Comparison of ENCODE assay signal across 16 mouse cellular contexts in the genomic region with DNA sequence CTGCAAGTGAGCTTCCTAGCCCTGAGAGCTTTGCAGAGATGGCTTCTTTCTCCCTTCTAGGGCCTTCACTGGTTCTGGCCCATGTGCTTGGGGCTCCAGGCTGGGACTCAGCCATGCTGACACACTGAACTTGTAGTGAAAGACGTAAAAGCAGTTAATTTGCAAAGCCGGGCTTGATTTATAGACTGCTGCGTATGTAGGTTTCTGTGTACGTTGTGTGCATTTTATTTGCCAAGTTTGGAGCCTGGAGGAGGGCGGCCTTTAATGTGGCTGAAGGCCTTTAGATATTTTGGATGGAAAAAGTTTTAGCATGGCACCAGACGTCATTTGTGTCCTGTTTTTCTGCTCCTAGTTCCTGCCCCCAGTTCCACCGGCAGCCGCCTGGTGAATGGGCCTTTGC. TPM values are rescaled to one million over a fixed set of nuclear protein-coding genes. Genes with fewer than 3 reads are reported as not detected.
DNase-seq lines count a peak whose midpoint lies in the region; ATAC-seq lines count a peak whose summit lies in the region.
"Had no signal": no experiment of that assay in that cellular context is flagged by ENCODE, and none has a peak within 500 bp of the region (broad histone marks: within the 10 kb centered on the region; RNA-seq: fewer than 3 reads in every experiment).

No protein-coding gene starts in this region.

- intact Hi-C loops in heart, postnatal 25 days (cut with DNase I): loop anchor here (2.0 to 5.0 kb wide), 3 partner anchors 41 to 132 kb away; no protein-coding TSS in a partner anchor

- peaks cover 4% of the 10 kb centered on the region; the same call in 1 of the 2 replicates for H3K36me3 ChIP-seq in heart, embryonic 15.5 days
- peaks cover 7% of the 10 kb centered on the region; the same call in 1 of the 2 replicates for H3K36me3 ChIP-seq in lung, embryonic 15.5 days
- peaks cover 31% of the 10 kb centered on the region for H3K36me3 ChIP-seq in limb, embryonic 10.5 days
- H3K36me3 ChIP-seq in stomach, embryonic 15.5 days: no peaks in the 10 kb centered on the region

- no peaks in the 10 kb centered on the region for H3K27me3 ChIP-seq in heart, embryonic 15.5 days
- H3K27me3 ChIP-seq in lung, embryonic 15.5 days: no peaks in the 10 kb centered on the region
- H3K27me3 ChIP-seq in limb, embryonic 10.5 days (ENCODE audit: low read depth, poor library complexity, severe bottlenecking): no peaks in the 10 kb centered on the region
- no peaks in the 10 kb centered on the region for H3K27me3 ChIP-seq in stomach, embryonic 15.5 days (replicated peaks)
- H3K27me3 ChIP-seq: forebrain, embryonic 13.5 days had no signal

- no peak overlapping the region for H3K4me3 ChIP-seq in heart, embryonic 15.5 days
- H3K4me3 ChIP-seq in lung, embryonic 15.5 days: no peak overlapping the region
- H3K4me3 ChIP-seq in limb, embryonic 10.5 days: peak overlapping the region; percentile 11; the same call in 1 of the 2 replicates
- no peak overlapping the region for H3K4me3 ChIP-seq in stomach, embryonic 15.5 days (replicated peaks)
- H3K4me3 ChIP-seq: forebrain, embryonic 13.5 days; myocyte had no signal

- no peak for DNase-seq in heart, postnatal 25 days (ENCODE audit: low spot score)
- no peak for DNase-seq in lung, postnatal 14 days
- no peak for DNase-seq in limb, embryonic 10.5 days (ENCODE audit: low spot score)
- no peak for DNase-seq in gastrocnemius, postnatal 4 days (ENCODE audit: low spot score in 2 of 2)
- DNase-seq: cerebellum, adult 2 months; kidney, adult 9 months; layer of hippocampus, postnatal 36 days; lung, adult 18-20 months; right cerebral cortex, postnatal 25 days had no signal

- peaks cover 44% of the 10 kb centered on the region for H3K4me1 ChIP-seq in heart, embryonic 15.5 days (replicated peaks)
- H3K4me1 ChIP-seq in lung, embryonic 15.5 days: peaks cover 60% of the 10 kb centered on the region
- peaks cover 88% of the 10 kb centered on the region for H3K4me1 ChIP-seq in limb, embryonic 10.5 days
- peaks cover 50% of the 10 kb centered on the region for H3K4me1 ChIP-seq in stomach, embryonic 15.5 days

- H3K9ac ChIP-seq in heart, embryonic 15.5 days: no peak overlapping the region
- H3K9ac ChIP-seq in lung, embryonic 15.5 days: no peak overlapping the region
- H3K9ac ChIP-seq in stomach, embryonic 15.5 days: no peak overlapping the region
- H3K9ac ChIP-seq: forebrain, embryonic 13.5 days had no signal

- no peak for ATAC-seq in heart, embryonic 15.5 days (replicated peaks; ENCODE audit: insufficient number of reproducible peaks, insufficient read depth, low FRiP score, low read depth)
- ATAC-seq in lung, embryonic 15.5 days (ENCODE audit: borderline replicate concordance, extremely low read depth, low FRiP score, low TSS enrichment): no peak
- ATAC-seq in stomach, embryonic 15.5 days (ENCODE audit: insufficient read depth, low FRiP score, low read depth): no peak
- ATAC-seq in frontal cortex, adult (ENCODE audit: low TSS enrichment): no peak
- ATAC-seq: activated CD4-positive, CD25-positive, alpha-beta regulatory T cell, adult 4 months; forebrain, embryonic 13.5 days had no signal

- H3K27ac ChIP-seq in heart, embryonic 15.5 days: peak overlapping the region; percentile 75
- H3K27ac ChIP-seq in lung, embryonic 15.5 days: peak overlapping the region; percentile 86
- peak overlapping the region; percentile 92 for H3K27ac ChIP-seq in limb, embryonic 10.5 days
- peak overlapping the region; percentile 89 for H3K27ac ChIP-seq in stomach, embryonic 15.5 days
- H3K27ac ChIP-seq: forebrain, embryonic 13.5 days had no signal

- no peak overlapping the region for H3K4me2 ChIP-seq in heart, embryonic 15.5 days
- H3K4me2 ChIP-seq in lung, embryonic 15.5 days: no peak overlapping the region
- H3K4me2 ChIP-seq in stomach, embryonic 15.5 days: no peak overlapping the region
- H3K4me2 ChIP-seq: forebrain, embryonic 13.5 days had no signal

- H3K9me3 ChIP-seq in heart, embryonic 15.5 days (replicated peaks): no peaks in the 10 kb centered on the region
- no peaks in the 10 kb centered on the region for H3K9me3 ChIP-seq in lung, embryonic 15.5 days
- no peaks in the 10 kb centered on the region for H3K9me3 ChIP-seq in limb, embryonic 10.5 days (replicated peaks)
- H3K9me3 ChIP-seq in stomach, embryonic 15.5 days: no peaks in the 10 kb centered on the region
- H3K9me3 ChIP-seq: forebrain, embryonic 13.5 days had no signal

- 56% methylated on average over 8 of the region's 8 CpGs for WGBS in heart, embryonic 15.5 days
- WGBS in lung, embryonic 15.5 days: 33% methylated on average over 8 of the region's 8 CpGs
- 35% methylated on average over 8 of the region's 8 CpGs for WGBS in limb, embryonic 10.5 days
- WGBS in stomach, embryonic 15.5 days: 45% methylated on average over 8 of the region's 8 CpGs

RNA-seq across cellular contexts. Expression of gene Mrpl23, which starts 7.3 kb away (rescaled TPM):
- polyA plus RNA-seq in heart, embryonic 15.5 days (2015; fragmentation: Nextera tagmentation; extraction: Ambion mirVana): 17.0 and 18.7 TPM in 2 replicates
- 10 to 100 TPM; 16.1 to 39.0 TPM for total RNA-seq in heart, postnatal 25 days (2021)
- 22.8 and 28.3 TPM in 2 replicates for polyA plus RNA-seq in lung, embryonic 15.5 days (2015; fragmentation: Nextera tagmentation; extraction: Ambion mirVana)
- polyA plus RNA-seq in limb, embryonic 10.5 days (2016; fragmentation: Nextera tagmentation; extraction: Ambion mirVana): 25.9 and 33.7 TPM in 2 replicates
- 21.9 and 26.2 TPM in 2 replicates for polyA plus RNA-seq in stomach, embryonic 15.5 days (2015; fragmentation: Nextera tagmentation; extraction: Ambion mirVana)
- 1 to 10 TPM; 6.3 to 9.4 TPM for total RNA-seq in gastrocnemius, postnatal 4 days (2021)

RNA-seq across cellular contexts. Expression of gene Tnnt3, which starts 41.2 kb away (rescaled TPM):
- polyA plus RNA-seq in heart, embryonic 15.5 days (2015; fragmentation: Nextera tagmentation; extraction: Ambion mirVana): 4.6 and 4.8 TPM in 2 replicates
- total RNA-seq in heart, postnatal 25 days (2021): 1 to 10 TPM in 1 of 2 experiments, not detected in 1; 2.0 TPM
- 2.5 and 5.1 TPM in 2 replicates for polyA plus RNA-seq in lung, embryonic 15.5 days (2015; fragmentation: Nextera tagmentation; extraction: Ambion mirVana)
- 1.6 and 1.7 TPM in 2 replicates for polyA plus RNA-seq in limb, embryonic 10.5 days (2016; fragmentation: Nextera tagmentation; extraction: Ambion mirVana)
- polyA plus RNA-seq in stomach, embryonic 15.5 days (2015; fragmentation: Nextera tagmentation; extraction: Ambion mirVana): 4.6 and 11.8 TPM in 2 replicates
- total RNA-seq in gastrocnemius, postnatal 4 days (2021): over 10,000 TPM in 1 of 2 experiments, 1,000 to 10,000 TPM in 1; 9,881 to 10,830 TPM
- total RNA-seq: layer of hippocampus, postnatal 36 days had no signal
